Mouse (Mus musculus) CH12.LX (cell line): ENCODE data around the gene Fam222a. TPM values are rescaled to one million over a fixed set of nuclear protein-coding genes. Genes with fewer than 3 reads are reported as not detected.
A peak's percentile ranks its signal among the peaks of the same experiment; 100 is the strongest.

Experiments used
- DNase-seq: peaks from one replicate; pipeline ENCODE4 v3.0.0-alpha.2; 2013; ENCODE audit errors: extremely low read depth
- H3K27ac ChIP-seq: 2 replicates; pipeline ENCODE4 v1.5.1; 2012; ENCODE audit warnings: low read depth, mild to moderate bottlenecking, control low read depth, moderate library complexity; ENCODE audit not compliant: insufficient read depth
- H3K27me3 ChIP-seq: replicated peaks from 2 replicates; pipeline ENCODE3; 2012; ENCODE audit warnings: inconsistent platforms
- H3K36me3 ChIP-seq, 2 experiments: replicated peaks in 1 of 2; 2 replicates each; pipeline versions ENCODE3 to v1.6.1; 2012; ENCODE audit warnings: inconsistent platforms in 1 of 2, low read length in 1 of 2, mild to moderate bottlenecking in 1 of 2, mixed read lengths in 1 of 2, moderate library complexity in 1 of 2; ENCODE audit not compliant: control insufficient read depth in 1 of 2, insufficient read depth in 1 of 2
- H3K4me1 ChIP-seq, 2 experiments: 2 replicates each; pipeline ENCODE4 v1.6.1; 2012; ENCODE audit warnings: inconsistent platforms in 1 of 2, moderate library complexity in 1 of 2; ENCODE audit not compliant: insufficient read depth in 2 of 2, control insufficient read depth in 1 of 2
- H3K4me2 ChIP-seq: 2 replicates; pipeline ENCODE4 v1.6.1; 2012; ENCODE audit warnings: low read depth, mild to moderate bottlenecking, control low read depth; ENCODE audit not compliant: poor library complexity, insufficient read depth, severe bottlenecking
- H3K4me3 ChIP-seq, 3 experiments: fragments of 150-350 bp in 1 of 3; sonication (generic) in 1 of 3; replicated peaks in 1 of 3; 2 replicates each; pipeline versions ENCODE3 to v1.5.1; 2011 to 2012; ENCODE audit warnings: low read depth in 2 of 3, low read length in 2 of 3, mild to moderate bottlenecking in 2 of 3, moderate library complexity in 2 of 3, control low read depth in 1 of 3, improper control_type of control experiment in 1 of 3, inconsistent platforms in 1 of 3, mixed read lengths in 1 of 3; ENCODE audit not compliant: poor library complexity in 1 of 3
- H3K79me2 ChIP-seq: replicated peaks from 2 replicates; pipeline ENCODE4 v1.6.1; 2012; ENCODE audit warnings: mild to moderate bottlenecking, moderate library complexity; ENCODE audit not compliant: control insufficient read depth, poor library complexity, insufficient read depth, severe bottlenecking; ENCODE audit errors: extremely low read depth
- H3K9ac ChIP-seq: 2 replicates; pipeline ENCODE4 v1.6.1; 2012; ENCODE audit warnings: low read depth, mild to moderate bottlenecking, control low read depth, moderate library complexity; ENCODE audit not compliant: insufficient read depth
- H3K9me3 ChIP-seq: replicated peaks from 2 replicates; pipeline ENCODE3; 2012; ENCODE audit warnings: low read length, inconsistent platforms, mixed read lengths
- BHLHE40 ChIP-seq: IDR thresholded peaks from 2 replicates; pipeline ENCODE4 v1.6.1; 2011; ENCODE audit warnings: mild to moderate bottlenecking, low read depth, low read length, improper control_type of control experiment
- CHD2 ChIP-seq: IDR thresholded peaks from 2 replicates; pipeline ENCODE4 v1.6.1; 2011; ENCODE audit warnings: low read length, improper control_type of control experiment
- EP300 ChIP-seq: IDR thresholded peaks from 2 replicates; pipeline ENCODE4 v1.6.1; 2011; ENCODE audit warnings: low read length, improper control_type of control experiment
- ETS1 ChIP-seq: conservative IDR thresholded peaks from 2 replicates; pipeline ENCODE4 v1.6.1; 2012; ENCODE audit warnings: low read depth, mild to moderate bottlenecking, inconsistent platforms, low read length, improper control_type of control experiment, moderate library complexity
- JUN ChIP-seq: IDR thresholded peaks from 2 replicates; pipeline ENCODE4 v1.6.1; 2011; ENCODE audit warnings: low read depth, mild to moderate bottlenecking, low read length, improper control_type of control experiment, moderate library complexity; ENCODE audit not compliant: insufficient read depth
- KAT2A ChIP-seq: IDR thresholded peaks from 2 replicates; pipeline ENCODE4 v1.6.1; 2012; ENCODE audit warnings: low read length, improper control_type of control experiment, inconsistent platforms; ENCODE audit not compliant: insufficient replicate concordance
- MAX ChIP-seq: IDR thresholded peaks from 2 replicates; pipeline ENCODE4 v1.6.1; 2011; ENCODE audit warnings: low read length, improper control_type of control experiment
- MXI1 ChIP-seq: IDR thresholded peaks from 2 replicates; pipeline ENCODE4 v1.6.1; 2011; ENCODE audit warnings: mild to moderate bottlenecking, low read depth, low read length, improper control_type of control experiment
- NELFE ChIP-seq: IDR thresholded peaks from 2 replicates; pipeline ENCODE4 v1.6.1; 2011; ENCODE audit warnings: low read depth, low read length, improper control_type of control experiment
- PAX5 ChIP-seq: IDR thresholded peaks from 2 replicates; pipeline ENCODE4 v1.6.1; 2012; ENCODE audit warnings: low read length, inconsistent platforms, mixed read lengths
- POLR2A ChIP-seq: IDR thresholded peaks from 2 replicates; pipeline ENCODE4 v1.6.1; 2011; ENCODE audit warnings: low read depth, mild to moderate bottlenecking, improper control_type of control experiment, low read length
- POLR2AphosphoS2 ChIP-seq: IDR thresholded peaks from 2 replicates; pipeline ENCODE4 v1.6.1; 2011; ENCODE audit warnings: low read depth, low read length, improper control_type of control experiment
- RCOR1 ChIP-seq: conservative IDR thresholded peaks from 2 replicates; pipeline ENCODE4 v1.6.1; 2012; ENCODE audit warnings: low read depth, mild to moderate bottlenecking, inconsistent platforms, low read length, improper control_type of control experiment
- SIN3A ChIP-seq: IDR thresholded peaks from 2 replicates; pipeline ENCODE4 v1.6.1; 2012; ENCODE audit warnings: low read length, improper control_type of control experiment, inconsistent platforms
- SMC3 ChIP-seq: IDR thresholded peaks from 2 replicates; pipeline ENCODE4 v1.6.1; 2011; ENCODE audit warnings: low read depth, low read length, improper control_type of control experiment
- TBP ChIP-seq: conservative IDR thresholded peaks from 2 replicates; pipeline ENCODE4 v1.6.1; 2011; ENCODE audit warnings: low read depth, low read length, improper control_type of control experiment
- TCF12 ChIP-seq: IDR thresholded peaks from 2 replicates; pipeline ENCODE4 v1.6.1; 2014; ENCODE audit warnings: low read depth, mild to moderate bottlenecking, inconsistent platforms, low read length, improper control_type of control experiment
- USF1 ChIP-seq: IDR thresholded peaks from 2 replicates; pipeline ENCODE4 v1.6.1; 2014; ENCODE audit warnings: low read depth, mild to moderate bottlenecking, inconsistent platforms, low read length, improper control_type of control experiment
- USF2 ChIP-seq: conservative IDR thresholded peaks from 2 replicates; pipeline ENCODE4 v1.6.1; 2011; ENCODE audit warnings: low read depth, low read length, improper control_type of control experiment
- ZKSCAN1 ChIP-seq: IDR thresholded peaks from 2 replicates; pipeline ENCODE4 v1.6.1; 2012; ENCODE audit warnings: low read depth, inconsistent platforms, low read length, improper control_type of control experiment, borderline replicate concordance
- ZMIZ1 ChIP-seq: IDR thresholded peaks from 2 replicates; pipeline ENCODE4 v1.6.1; 2012; ENCODE audit warnings: low read depth, mild to moderate bottlenecking, inconsistent platforms, low read length, improper control_type of control experiment
- ZNF384 ChIP-seq: IDR thresholded peaks from 2 replicates; pipeline ENCODE4 v1.6.1; 2012; ENCODE audit warnings: low read depth, low read length, improper control_type of control experiment, inconsistent platforms
- dilution Hi-C: fragments of 300-500 bp; cut with MboI; formaldehyde crosslinking; loops from 2 replicates; pipeline ENCODE4 v1.14.3; 2020; ENCODE audit warnings: low sequenced_read_pairs; ENCODE audit not compliant: extremely low pct_unique_long_range_greater_than_20kb, extremely low pct_ligation_motif_present
- in situ Hi-C: fragments of 300-500 bp; cut with MboI; formaldehyde crosslinking; loops from 3 replicates; pipeline ENCODE4 v1.14.3; 2019; ENCODE audit warnings: low sequenced_read_pairs, low pct_ligation_motif_present, low pct_unique_long_range_greater_than_20kb, mixed read lengths
- polyA plus RNA-seq: library from polyadenylated mRNA; unstranded; fragments of >175 nt; gene quantifications from 2 replicates; pipeline ENCODE4 v1.2.1, GENCODE M21; 2012; ENCODE audit warnings: low read depth; ENCODE audit not compliant: insufficient read length
- total RNA-seq, 2 experiments: library from RNA; depleted of rRNA; stranded (reverse); fragments of 300-350 nt in 1 of 2; fragments of >200 nt in 1 of 2; gene quantifications; 2 replicates each; pipeline ENCODE4 v1.2.3; 2012 to 2014

Gene Fam222a
- total and polyA plus RNA-seq, 3 experiments: 0.13 TPM; not detected in 2

- no peak overlapping the region for H3K9ac ChIP-seq
- H3K9me3 ChIP-seq: no peaks in the 10 kb centered on the region
- no peak for DNase-seq
- TF ChIP-seq BHLHE40: no peak
- dilution Hi-C loops (no loop called here), in situ Hi-C loops (no loop called here)
- no peaks in the 10 kb centered on the region for H3K36me3 ChIP-seq
- H3K4me3 ChIP-seq: no peak overlapping the region
- peaks cover 20 to 45% of the 10 kb centered on the region in 2 experiments for H3K4me1 ChIP-seq
- peaks cover 39% of the 10 kb centered on the region for H3K27me3 ChIP-seq
- no peak overlapping the region for H3K4me2 ChIP-seq
- no peaks in the 10 kb centered on the region for H3K79me2 ChIP-seq
- H3K27ac ChIP-seq: no peak overlapping the region
Measured at GRCm38 (mm10) chr5:114591151-114591561, 23.3 kb downstream of the Fam222a start.

- Histone ChIP-seq H3K4me3 (no peak overlapping the region), H3K4me1 (peaks cover 30 to 60% of the 10 kb centered on the region in 2 experiments), H3K9ac (no peak overlapping the region), H3K27me3 (peaks cover 29% of the 10 kb centered on the region), H3K4me2 (no peak overlapping the region), H3K36me3 (no peaks in the 10 kb centered on the region), H3K27ac (no peak overlapping the region), H3K9me3 (no peaks in the 10 kb centered on the region), H3K79me2 (no peaks in the 10 kb centered on the region)
- dilution Hi-C loops: no loop called here
- TF ChIP-seq ZNF384 (peak; percentile 69), TBP (no peak), ETS1 (no peak), KAT2A (no peak)
- DNase-seq: no peak
- in situ Hi-C loops: no loop called here
Measured at GRCm38 (mm10) chr5:114592463-114593160, 24.8 kb downstream of the Fam222a start.

- Histone ChIP-seq H3K27ac (no peak overlapping the region), H3K4me1 (peaks cover 30 to 66% of the 10 kb centered on the region in 2 experiments), H3K9ac (no peak overlapping the region), H3K4me3 (no peak overlapping the region), H3K36me3 (no peaks in the 10 kb centered on the region)
- in situ Hi-C loops (no loop called here), dilution Hi-C loops (no loop called here)
- DNase-seq: no peak
- TF ChIP-seq POLR2A (no peak), SIN3A (no peak), ZMIZ1 (no peak), ZKSCAN1 (no peak), USF2 (no peak), KAT2A (no peak), BHLHE40 (no peak), POLR2AphosphoS2 (no peak), RCOR1 (no peak), EP300 (no peak), JUN (no peak), MXI1 (no peak), NELFE (no peak), CHD2 (no peak), SMC3 (no peak), USF1 (no peak), TCF12 (no peak), MAX (no peak), PAX5 (no peak)
- TF ChIP-seq, all 38 proteins: peak for 0
- Histone ChIP-seq H3K27me3 (peaks cover 24% of the 10 kb centered on the region), H3K9me3 (no peaks in the 10 kb centered on the region), H3K79me2 (no peaks in the 10 kb centered on the region), H3K4me2 (no peak overlapping the region)
Measured at GRCm38 (mm10) chr5:114593161-114593821, 25.5 kb downstream of the Fam222a start.
